Comparison of ENCODE assay signal across 8 mouse cellular contexts in genomic region chrX:7922032-7922431, GRCm38 (mm10). TPM values are rescaled to one million over a fixed set of nuclear protein-coding genes. Genes with fewer than 3 reads are reported as not detected.
DNase-seq lines count a peak whose midpoint lies in the region; TF ChIP-seq lines count a peak whose summit lies in the region.

No protein-coding gene starts in this region.

- H3K4me1 ChIP-seq in limb, embryonic 10.5 days: peaks cover 12% of the 10 kb centered on the region
- peaks cover 13% of the 10 kb centered on the region; the same call in 1 of the 2 replicates for H3K4me1 ChIP-seq in olfactory bulb, adult 2 months (ENCODE audit: control insufficient read depth, insufficient read depth, low read length)

- peak; percentile 33 for DNase-seq in embryo, embryonic 10 days (ENCODE audit: low spot score)
- no peak for DNase-seq in embryo, embryonic 10.5 days (ENCODE audit: low spot score)
- DNase-seq in right cerebral cortex, postnatal 14 days: peak; percentile 33
- no peak for DNase-seq in right cerebral cortex, postnatal 25 days
- peak; percentile 47 for DNase-seq in limb, embryonic 10.5 days (ENCODE audit: low spot score)
- no peak for DNase-seq in layer of hippocampus, postnatal 36 days
- DNase-seq in thymus, adult 18-20 months: no peak

- H3K27ac ChIP-seq in limb, embryonic 10.5 days: no peak overlapping the region
- H3K27ac ChIP-seq in olfactory bulb, adult 2 months (ENCODE audit: insufficient read depth, low read depth, low read length): no peak overlapping the region

- H3K36me3 ChIP-seq in limb, embryonic 10.5 days: no peaks in the 10 kb centered on the region

- H3K9me3 ChIP-seq in limb, embryonic 10.5 days (replicated peaks): no peaks in the 10 kb centered on the region

- TF ChIP-seq CTCF in olfactory bulb, adult 2 months (IDR thresholded peaks at IDR 0.05; ENCODE audit: insufficient read depth, low read depth, low read length): no peak

- WGBS in limb, embryonic 10.5 days: 18% methylated on average over 27 of the region's 48 CpGs
- 18% methylated on average over 48 of the region's 48 CpGs for WGBS in olfactory bulb, adult 2 months

- TF ChIP-seq POLR2A in olfactory bulb, adult 2 months (IDR thresholded peaks at IDR 0.05; ENCODE audit: insufficient read depth, low read depth, low read length): no peak

- peak overlapping the region; percentile 36 for H3K4me3 ChIP-seq in limb, embryonic 10.5 days
- peak overlapping the region; percentile 44 for H3K4me3 ChIP-seq in olfactory bulb, adult 2 months (ENCODE audit: insufficient read depth, low read depth, low read length)

- H3K27me3 ChIP-seq in limb, embryonic 10.5 days (ENCODE audit: low read depth, poor library complexity, severe bottlenecking): peaks cover 91% of the 10 kb centered on the region

RNA-seq across cellular contexts. Expression of gene Pcsk1n, which starts 2.4 kb away (rescaled TPM):
- polyA plus RNA-seq in limb, embryonic 10.5 days (2016; fragmentation: Nextera tagmentation; extraction: Ambion mirVana): 0.06 and 0.13 TPM in 2 replicates
- not detected in 2 replicates for polyA plus RNA-seq in olfactory bulb, adult 2 months (2012; ENCODE audit: insufficient read depth, insufficient read length, low replicate concordance, missing spikeins)
- 100 to 1,000 TPM; 365 to 412 TPM for total RNA-seq in layer of hippocampus, postnatal 36 days (2021)

RNA-seq across cellular contexts. Expression of gene Eras, which starts 6.4 kb away (rescaled TPM):
- polyA plus RNA-seq in limb, embryonic 10.5 days (2016; fragmentation: Nextera tagmentation; extraction: Ambion mirVana): not detected in 2 replicates
- not detected in 2 replicates for polyA plus RNA-seq in olfactory bulb, adult 2 months (2012; ENCODE audit: insufficient read depth, insufficient read length, low replicate concordance, missing spikeins)
- total RNA-seq in layer of hippocampus, postnatal 36 days (2021): not detected

RNA-seq across cellular contexts. Expression of gene Gm10490, which starts 12.7 kb away (rescaled TPM):
- not detected in 2 replicates for polyA plus RNA-seq in limb, embryonic 10.5 days (2016; fragmentation: Nextera tagmentation; extraction: Ambion mirVana)
- polyA plus RNA-seq in olfactory bulb, adult 2 months (2012; ENCODE audit: insufficient read depth, insufficient read length, low replicate concordance, missing spikeins): not detected in 2 replicates
- 1 to 10 TPM in 1 of 2 experiments, not detected in 1; 1.2 TPM for total RNA-seq in layer of hippocampus, postnatal 36 days (2021)

RNA-seq across cellular contexts. Expression of gene Gm10491, which starts 14.4 kb away (rescaled TPM):
- polyA plus RNA-seq in limb, embryonic 10.5 days (2016; fragmentation: Nextera tagmentation; extraction: Ambion mirVana): not detected in 2 replicates
- polyA plus RNA-seq in olfactory bulb, adult 2 months (2012; ENCODE audit: insufficient read depth, insufficient read length, low replicate concordance, missing spikeins): not detected in 2 replicates
- total RNA-seq in layer of hippocampus, postnatal 36 days (2021): not detected

RNA-seq across cellular contexts. Expression of gene Timm17b, which starts 22.9 kb away (rescaled TPM):
- 167 and 187 TPM in 2 replicates for polyA plus RNA-seq in limb, embryonic 10.5 days (2016; fragmentation: Nextera tagmentation; extraction: Ambion mirVana)
- polyA plus RNA-seq in olfactory bulb, adult 2 months (2012; ENCODE audit: insufficient read depth, insufficient read length, low replicate concordance, missing spikeins): not detected in 2 replicates
- total RNA-seq in layer of hippocampus, postnatal 36 days (2021): 10 to 100 TPM; 22.2 to 24.0 TPM

Comparison
In these comparisons a context has a peak if more than half of its experiments do, and no peak if none do; other contexts are left out.
1. DNase-seq: peak in embryo, embryonic 10 days (single experiment), right cerebral cortex, postnatal 14 days (single experiment) and limb, embryonic 10.5 days (single experiment); none in embryo, embryonic 10.5 days (single experiment), right cerebral cortex, postnatal 25 days (single experiment), layer of hippocampus, postnatal 36 days (0 of 2) and thymus, adult 18-20 months (0 of 2).